In genomic region chr9:30523852-30524251, GRCm38 (mm10) we compare ENCODE assay signal across 16 mouse cellular contexts.
DNase-seq lines count a peak whose midpoint lies in the region; ATAC-seq and TF ChIP-seq lines count a peak whose summit lies in the region.
"Had no signal": no experiment of that assay in that cellular context is flagged by ENCODE, and none has a peak within 500 bp of the region (broad histone marks: within the 10 kb centered on the region; RNA-seq: fewer than 3 reads in every experiment).

No protein-coding gene starts in this region.

- H3K36me3 ChIP-seq in kidney, embryonic 15.5 days, result no peaks in the 10 kb centered on the region
- no peaks in the 10 kb centered on the region for H3K36me3 ChIP-seq in hindbrain, embryonic 14.5 days (replicated peaks; ENCODE audit: control insufficient read depth, insufficient read depth)
- H3K36me3 ChIP-seq: hindbrain, embryonic 13.5 days; liver, embryonic 13.5 days; midbrain, embryonic 10.5 days; neural tube, embryonic 15.5 days had no signal

- H3K27me3 ChIP-seq in kidney, embryonic 15.5 days, result no peaks in the 10 kb centered on the region
- H3K27me3 ChIP-seq in hindbrain, embryonic 14.5 days (ENCODE audit: control insufficient read depth, insufficient read depth, low read length), result no peaks in the 10 kb centered on the region
- H3K27me3 ChIP-seq: hindbrain, embryonic 13.5 days; liver, embryonic 13.5 days; neural tube, embryonic 15.5 days had no signal

- no peaks in the 10 kb centered on the region for H3K9me3 ChIP-seq in kidney, embryonic 15.5 days (replicated peaks)
- H3K9me3 ChIP-seq in hindbrain, embryonic 14.5 days (ENCODE audit: control insufficient read depth, low read length), result no peaks in the 10 kb centered on the region
- H3K9me3 ChIP-seq: hindbrain, embryonic 13.5 days; liver, embryonic 13.5 days; midbrain, embryonic 10.5 days; neural tube, embryonic 15.5 days had no signal

- TF ChIP-seq CTCF in gastrocnemius, adult 2 months (IDR thresholded peaks at IDR 0.05), result no peak

- no peak overlapping the region for H3K4me2 ChIP-seq in kidney, embryonic 15.5 days
- no peak overlapping the region for H3K4me2 ChIP-seq in hindbrain, embryonic 14.5 days (replicated peaks)
- H3K4me2 ChIP-seq: hindbrain, embryonic 13.5 days; liver, embryonic 13.5 days; neural tube, embryonic 15.5 days had no signal

- no peak overlapping the region for H3K9ac ChIP-seq in kidney, embryonic 15.5 days
- H3K9ac ChIP-seq in hindbrain, embryonic 14.5 days, result no peak overlapping the region
- H3K9ac ChIP-seq: hindbrain, embryonic 13.5 days; liver, embryonic 13.5 days; neural tube, embryonic 15.5 days had no signal

- no peak for ATAC-seq in kidney, embryonic 15.5 days (replicated peaks; ENCODE audit: low FRiP score)
- ATAC-seq in hindbrain, embryonic 14.5 days (ENCODE audit: low FRiP score), result no peak

- H3K4me3 ChIP-seq in gastrocnemius, adult 2 months, result no peak overlapping the region
- no peak overlapping the region for H3K4me3 ChIP-seq in kidney, embryonic 15.5 days (replicated peaks)
- no peak overlapping the region for H3K4me3 ChIP-seq in hindbrain, embryonic 14.5 days (replicated peaks; ENCODE audit: low read length)
- H3K4me3 ChIP-seq: hindbrain, embryonic 13.5 days; liver, embryonic 13.5 days; midbrain, embryonic 10.5 days; neural tube, embryonic 15.5 days had no signal

- peak overlapping the region; percentile 72 for H3K27ac ChIP-seq in gastrocnemius, adult 2 months
- H3K27ac ChIP-seq in kidney, embryonic 15.5 days, result no peak overlapping the region
- no peak overlapping the region for H3K27ac ChIP-seq in hindbrain, embryonic 14.5 days
- H3K27ac ChIP-seq: hindbrain, embryonic 13.5 days; kidney, postnatal 0 days; liver, embryonic 13.5 days; midbrain, embryonic 10.5 days; neural tube, embryonic 15.5 days had no signal

- 0 out of 2 replicates have a peak, but pooled peaks cover 5% of the 10 kb centered on the region for H3K4me1 ChIP-seq in kidney, embryonic 15.5 days
- H3K4me1 ChIP-seq in hindbrain, embryonic 14.5 days (replicated peaks; ENCODE audit: control insufficient read depth, insufficient read depth, low read length), result peaks cover 14% of the 10 kb centered on the region
- H3K4me1 ChIP-seq: liver, embryonic 13.5 days had no signal

- DNase-seq in gastrocnemius, adult 2 months, result peak; percentile 61
- DNase-seq in gastrocnemius, postnatal 10 days, result no peak
- DNase-seq in kidney, postnatal 25 days, result peak; percentile 11 to 48
- peak; percentile 23 to 37 for DNase-seq in gastrocnemius, postnatal 36 days
- DNase-seq in kidney, postnatal 36 days, result peak; percentile 30 to 65
- no peak for DNase-seq in hindbrain, embryonic 14.5 days (ENCODE audit: low spot score)
- DNase-seq: cerebellum, adult 11 months; cerebellum, postnatal 36 days; liver, embryonic 13.5 days; lung, postnatal 10 days; thymus, adult 2 months had no signal

- WGBS in kidney, embryonic 15.5 days, result 83% methylated on average over 2 of the region's 2 CpGs
- WGBS in hindbrain, embryonic 14.5 days, result 93% methylated on average over 2 of the region's 2 CpGs

- intact Hi-C loops in gastrocnemius, adult 2 months (cut with DNase I), result no loop called here
- intact Hi-C loops in gastrocnemius, postnatal 36 days (cut with DNase I), result no loop called here

Comparison
In these comparisons a context has a peak if more than half of its experiments do, and no peak if none do; other contexts are left out.
1. DNase-seq: peak in gastrocnemius, adult 2 months (single experiment), kidney, postnatal 25 days (2 of 2), gastrocnemius, postnatal 36 days (2 of 2) and kidney, postnatal 36 days (2 of 2); none in gastrocnemius, postnatal 10 days (single experiment) and hindbrain, embryonic 14.5 days (single experiment).